Mouse (Mus musculus): ENCODE results near the gene Rnf207.

Gene Rnf207

GRCm38 (mm10) chr4:152272449-152273049, 46.2 kb downstream of the Rnf207 start:
- DNase-seq (ENCODE audit: low read depth) = no peak

- no peak for DNase-seq (ENCODE audit: low read depth)
Measured at GRCm38 (mm10) chr4:152272006-152272405, 46.8 kb downstream of the Rnf207 start.

GRCm38 (mm10) chr4:152271334-152271733, 47.5 kb downstream of the Rnf207 start:
- DNase-seq (ENCODE audit: low read depth) = no peak

- no peak for DNase-seq (ENCODE audit: low read depth)
Measured at GRCm38 (mm10) chr4:152270599-152270998, 48.2 kb downstream of the Rnf207 start.

- DNase-seq (ENCODE audit: low read depth) = no peak
Measured at GRCm38 (mm10) chr4:152269967-152270366, 48.8 kb downstream of the Rnf207 start.

- DNase-seq (ENCODE audit: low read depth) = no peak
Measured at GRCm38 (mm10) chr4:152267748-152268369, 50.9 kb downstream of the Rnf207 start.

- no peak for DNase-seq (ENCODE audit: low read depth)
Measured at GRCm38 (mm10) chr4:152266236-152266895, 52.4 kb downstream of the Rnf207 start.

GRCm38 (mm10) chr4:152265791-152266190, 53.0 kb downstream of the Rnf207 start:
- DNase-seq (ENCODE audit: low read depth) = no peak

GRCm38 (mm10) chr4:152264867-152265568, 53.8 kb downstream of the Rnf207 start:
- peak; percentile 51 for DNase-seq (ENCODE audit: low read depth)

- DNase-seq (ENCODE audit: low read depth) = no peak
Measured at GRCm38 (mm10) chr4:152264177-152264530, 54.6 kb downstream of the Rnf207 start.

- no peak for DNase-seq (ENCODE audit: low read depth)
Measured at GRCm38 (mm10) chr4:152263512-152264176, 55.1 kb downstream of the Rnf207 start.

GRCm38 (mm10) chr4:152263089-152263488, 55.7 kb downstream of the Rnf207 start:
- no peak for DNase-seq (ENCODE audit: low read depth)

- DNase-seq (ENCODE audit: low read depth) = no peak
Measured at GRCm38 (mm10) chr4:152262187-152262586, 56.6 kb downstream of the Rnf207 start.

- DNase-seq (ENCODE audit: low read depth) = peak; percentile 86
Measured at GRCm38 (mm10) chr4:152260451-152260850, 58.3 kb downstream of the Rnf207 start.

- DNase-seq (ENCODE audit: low read depth) = peak; percentile 20
Measured at GRCm38 (mm10) chr4:152257070-152257469, 61.7 kb downstream of the Rnf207 start.

Measured in 416B (cell line).